Mouse (Mus musculus) layer of hippocampus, adult 11-12 months (tissue): ENCODE measurements around the gene Sdf4.

ENCODE experiments used
- DNase-seq: peaks from one replicate; pipeline ENCODE4 v3.0.0; 2022; ENCODE audit warnings: low spot score

Sdf4 gene

GRCm38 (mm10) chr4:156055173-156055572 lies 62.5 kb downstream of the Sdf4 start:
- DNase-seq = no peak

- DNase-seq = no peak
Observed at GRCm38 (mm10) chr4:156057702-156058101, 65.0 kb downstream of the Sdf4 start.

GRCm38 (mm10) chr4:156058826-156059225 lies 66.2 kb downstream of the Sdf4 start:
- no peak for DNase-seq

GRCm38 (mm10) chr4:156059261-156059660 lies 66.6 kb downstream of the Sdf4 start, which contains the start of gene Ttll10:
Gene Ttll10, minus strand, starts transcription at chr4:156059414.
- DNase-seq = no peak

GRCm38 (mm10) chr4:156059713-156060112 lies 67.0 kb downstream of the Sdf4 start:
- no peak for DNase-seq
